Mouse (Mus musculus): ENCODE data around the gene Gnai1. TPM values are rescaled to one million over a fixed set of nuclear protein-coding genes. Genes with fewer than 3 reads are reported as not detected.
"Not testable (repeated sequence)": the region's sequence is repeated elsewhere in the genome, so short reads cannot be mapped to it uniquely, and the experiment has no call there.

Gnai1 gene
- total and polyA plus RNA-seq, 2 experiments from 2014 or later = 112 to 114 TPM

DNA sequence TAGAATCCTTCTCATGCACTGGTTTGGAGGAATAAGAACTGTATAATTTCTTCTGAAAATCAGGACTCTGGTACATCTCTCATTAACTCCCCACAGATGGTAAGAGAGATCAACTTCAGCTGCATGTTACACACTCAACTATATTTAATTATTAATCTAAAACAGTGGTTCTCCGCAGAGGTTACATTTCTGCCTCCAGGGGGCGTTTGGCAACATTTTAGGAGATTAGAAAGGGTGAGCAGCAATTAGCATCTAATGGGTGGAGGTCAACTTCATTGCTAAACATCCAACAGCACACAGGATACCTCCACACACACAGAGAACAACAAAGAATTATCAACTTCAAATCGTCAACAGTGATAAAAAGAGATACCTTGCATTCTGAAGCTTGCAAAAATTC, 2.0 kb downstream of the Gnai1 start:
- Histone ChIP-seq H3K4me2 (ENCODE audit: low read depth) (peak overlapping the region; percentile 63), H3K27ac (ENCODE audit: low read depth, low read length) (no peak overlapping the region), H3K9me3 (ENCODE audit: low read length) (no peaks in the 10 kb centered on the region), H3K27me3 (ENCODE audit: insufficient read depth, low read length) (no peaks in the 10 kb centered on the region), H3K4me3 (ENCODE audit: low read depth, low read length) (peak overlapping the region; percentile 94), H3K36me3 (ENCODE audit: insufficient read depth) (no peaks in the 10 kb centered on the region), H3K9ac (peak overlapping the region; percentile 92; the same call in 1 of the 2 replicates), H3K4me1 (ENCODE audit: insufficient read depth) (peaks cover 12% of the 10 kb centered on the region; the same call in 1 of the 2 replicates)
- 10% methylated on average over 3 of the region's 3 CpGs for WGBS
- DNase-seq = peak; percentile 47
- TF ChIP-seq CTCF (IDR thresholded peaks at IDR 0.05; ENCODE audit: low read depth) = peak; percentile 62
- no peak for ATAC-seq

DNA sequence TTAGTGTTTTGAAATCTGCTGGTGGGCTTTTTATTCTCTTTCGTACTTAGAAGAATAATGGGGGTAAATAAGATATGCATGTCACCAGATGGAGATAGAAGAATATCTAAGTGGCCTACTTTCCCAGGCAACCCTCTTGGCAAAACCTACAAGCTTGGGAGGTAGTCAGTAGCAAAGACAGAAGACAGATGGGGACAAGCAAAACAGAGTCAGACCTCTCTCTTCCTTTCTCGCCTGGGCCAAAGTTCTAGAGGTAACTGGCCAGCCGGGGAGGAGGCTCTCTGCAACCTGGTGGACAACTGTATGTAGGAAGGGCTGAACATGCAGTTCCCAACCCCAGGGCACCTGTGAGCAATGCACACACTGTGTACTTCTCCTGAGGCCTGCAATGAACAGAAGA, 12.9 kb downstream of the Gnai1 start:
- H3K4me2 ChIP-seq (ENCODE audit: low read depth) = no peak overlapping the region
- no peak for TF ChIP-seq CTCF (IDR thresholded peaks at IDR 0.05; ENCODE audit: low read depth)
- DNase-seq (no peak), ATAC-seq (no peak)
- no peaks in the 10 kb centered on the region for H3K27me3 ChIP-seq (ENCODE audit: insufficient read depth, low read length)
- H3K36me3 ChIP-seq (ENCODE audit: insufficient read depth) = no peaks in the 10 kb centered on the region
- no peaks in the 10 kb centered on the region for H3K4me1 ChIP-seq (ENCODE audit: insufficient read depth)
- WGBS = 86% methylated on average over 3 of the region's 3 CpGs
- H3K4me3 ChIP-seq (ENCODE audit: low read depth, low read length) = no peak overlapping the region
- no peak overlapping the region for H3K27ac ChIP-seq (ENCODE audit: low read depth, low read length)
- H3K9ac ChIP-seq = no peak overlapping the region
- H3K9me3 ChIP-seq (ENCODE audit: low read length) = no peaks in the 10 kb centered on the region

DNA sequence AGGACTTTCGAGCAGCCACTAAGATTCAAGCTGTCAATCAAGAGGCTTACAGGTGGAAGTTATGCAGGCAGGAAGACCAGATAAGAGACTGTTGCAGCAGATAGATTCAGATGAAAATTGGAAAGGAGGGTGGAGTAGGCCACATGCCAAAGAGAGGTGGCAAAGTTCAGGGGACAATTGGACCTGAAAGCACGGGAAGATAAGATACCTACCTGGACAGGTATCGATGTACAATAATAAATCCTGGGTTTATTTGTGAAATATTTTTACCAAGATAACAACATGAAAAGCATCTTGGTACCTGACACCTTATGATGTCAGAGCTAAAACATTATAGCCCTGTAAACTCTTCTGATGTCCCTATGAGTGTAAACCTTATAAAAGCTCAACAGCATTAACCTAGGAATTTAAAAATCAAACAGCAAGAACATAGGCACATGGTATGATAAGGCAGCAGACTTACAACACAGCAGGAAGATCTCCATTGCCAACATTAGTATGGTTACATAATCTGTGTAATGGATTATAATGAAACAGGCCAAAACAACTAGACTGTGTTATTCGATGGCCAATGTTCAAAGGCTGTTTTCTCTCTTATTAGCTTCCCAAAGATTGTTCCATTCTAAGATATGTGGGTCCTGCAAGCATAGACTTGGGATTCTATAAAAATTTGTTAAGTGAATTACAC, 16.6 kb downstream of the Gnai1 start:
- no peak for TF ChIP-seq CTCF (IDR thresholded peaks at IDR 0.05; ENCODE audit: low read depth)
- no peaks in the 10 kb centered on the region for H3K9me3 ChIP-seq (ENCODE audit: low read length)
- H3K4me2 ChIP-seq (ENCODE audit: low read depth) = no peak overlapping the region
- no peak overlapping the region for H3K9ac ChIP-seq
- no peaks in the 10 kb centered on the region for H3K36me3 ChIP-seq (ENCODE audit: insufficient read depth)
- no peak for ATAC-seq
- no peak overlapping the region for H3K4me3 ChIP-seq (ENCODE audit: low read depth, low read length)
- no peaks in the 10 kb centered on the region for H3K27me3 ChIP-seq (ENCODE audit: insufficient read depth, low read length)
- WGBS = 87% methylated on average over 4 of the region's 4 CpGs
- H3K4me1 ChIP-seq (ENCODE audit: insufficient read depth) = no peaks in the 10 kb centered on the region
- DNase-seq = no peak
- H3K27ac ChIP-seq (ENCODE audit: low read depth, low read length) = no peak overlapping the region

DNA sequence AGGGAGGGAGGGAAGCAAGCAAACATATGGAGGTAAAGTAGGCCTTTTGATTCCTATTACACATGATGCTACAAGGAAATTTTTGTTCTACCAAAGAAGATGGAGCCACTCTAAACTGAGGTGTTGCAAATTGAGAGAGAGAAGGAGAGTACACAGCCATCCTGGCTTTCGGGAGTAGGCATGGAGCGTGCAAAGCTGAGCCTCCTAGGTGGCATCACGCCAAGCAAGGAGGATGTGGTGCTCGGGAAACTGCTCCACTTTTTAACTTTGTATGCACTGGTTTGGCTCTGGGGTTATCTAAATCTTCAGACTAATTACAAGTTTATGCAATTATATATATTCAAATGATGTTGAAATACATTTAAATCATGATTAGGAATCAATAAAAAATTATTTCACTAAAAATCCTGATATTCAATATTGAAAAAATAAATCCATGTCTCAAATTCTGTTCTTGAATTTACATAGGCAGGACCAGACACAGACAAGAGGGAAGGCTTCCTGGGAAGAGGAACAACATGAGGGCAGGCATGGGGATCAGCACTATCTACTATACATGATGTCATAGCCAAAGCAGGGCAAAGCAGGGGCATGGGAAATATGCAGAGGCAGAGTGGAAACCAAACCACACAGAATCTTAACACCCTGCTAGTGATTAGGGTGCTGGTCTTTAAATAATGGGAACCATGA, 17.2 kb downstream of the Gnai1 start:
- no peaks in the 10 kb centered on the region for H3K4me1 ChIP-seq (ENCODE audit: insufficient read depth)
- no peak overlapping the region for H3K27ac ChIP-seq (ENCODE audit: low read depth, low read length)
- no peak for DNase-seq
- no peak overlapping the region for H3K9ac ChIP-seq
- no peak overlapping the region for H3K4me3 ChIP-seq (ENCODE audit: low read depth, low read length)
- TF ChIP-seq CTCF (IDR thresholded peaks at IDR 0.05; ENCODE audit: low read depth) = no peak
- H3K27me3 ChIP-seq (ENCODE audit: insufficient read depth, low read length) = no peaks in the 10 kb centered on the region
- ATAC-seq = no peak
- WGBS = 58% methylated on average over 4 of the region's 4 CpGs
- no peaks in the 10 kb centered on the region for H3K9me3 ChIP-seq (ENCODE audit: low read length)
- H3K4me2 ChIP-seq (ENCODE audit: low read depth) = no peak overlapping the region
- H3K36me3 ChIP-seq (ENCODE audit: insufficient read depth) = no peaks in the 10 kb centered on the region

DNA sequence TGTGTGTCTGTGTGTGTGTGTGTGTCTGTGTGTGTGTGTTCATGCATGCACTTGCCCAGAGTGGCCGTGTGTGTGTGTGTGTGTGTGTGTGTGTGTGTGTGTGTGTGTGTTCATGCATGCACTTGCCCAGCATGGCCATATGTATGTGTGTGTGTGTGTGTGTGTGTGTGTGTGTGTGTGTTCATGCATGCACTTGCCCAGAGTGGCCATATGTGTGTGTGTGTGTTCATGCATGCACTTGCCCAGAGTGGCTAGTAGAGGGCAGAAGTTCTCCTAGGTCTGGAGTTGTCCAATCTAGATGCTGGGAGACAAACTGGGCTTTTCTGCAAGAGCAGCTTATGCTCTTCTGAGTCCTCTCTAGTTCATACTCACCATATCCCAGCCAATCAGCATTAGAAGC, 18.3 kb downstream of the Gnai1 start:
- 91% methylated on average over 1 of the region's 1 CpGs for WGBS
- not testable (repeated sequence) for H3K4me3 ChIP-seq (ENCODE audit: low read depth, low read length); ATAC-seq; H3K4me1 ChIP-seq (ENCODE audit: insufficient read depth); H3K36me3 ChIP-seq (ENCODE audit: insufficient read depth); H3K9ac ChIP-seq; DNase-seq; H3K27ac ChIP-seq (ENCODE audit: low read depth, low read length); H3K9me3 ChIP-seq (ENCODE audit: low read length); H3K4me2 ChIP-seq (ENCODE audit: low read depth); H3K27me3 ChIP-seq (ENCODE audit: insufficient read depth, low read length)

DNA sequence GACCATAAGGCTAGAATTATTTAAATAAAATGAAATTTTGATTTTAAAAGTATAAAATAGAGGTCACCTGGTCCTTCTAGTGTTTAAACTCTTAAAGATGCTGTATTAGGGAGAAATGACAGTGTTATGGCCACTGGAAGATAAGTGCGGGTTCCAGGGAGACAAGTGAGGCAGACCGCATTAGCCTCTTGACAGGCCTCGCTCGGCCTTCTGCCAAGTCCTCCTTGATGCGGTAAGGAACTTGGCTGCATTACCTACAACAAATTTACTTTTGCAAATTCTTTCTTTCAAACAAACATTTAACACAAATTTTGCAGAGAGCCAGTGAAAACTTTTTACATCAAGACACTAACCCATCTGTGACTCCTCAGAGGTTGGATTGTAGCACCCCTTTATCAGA, 27.9 kb downstream of the Gnai1 start:
- no peak overlapping the region for H3K4me3 ChIP-seq (ENCODE audit: low read depth, low read length)
- ATAC-seq = no peak

DNA sequence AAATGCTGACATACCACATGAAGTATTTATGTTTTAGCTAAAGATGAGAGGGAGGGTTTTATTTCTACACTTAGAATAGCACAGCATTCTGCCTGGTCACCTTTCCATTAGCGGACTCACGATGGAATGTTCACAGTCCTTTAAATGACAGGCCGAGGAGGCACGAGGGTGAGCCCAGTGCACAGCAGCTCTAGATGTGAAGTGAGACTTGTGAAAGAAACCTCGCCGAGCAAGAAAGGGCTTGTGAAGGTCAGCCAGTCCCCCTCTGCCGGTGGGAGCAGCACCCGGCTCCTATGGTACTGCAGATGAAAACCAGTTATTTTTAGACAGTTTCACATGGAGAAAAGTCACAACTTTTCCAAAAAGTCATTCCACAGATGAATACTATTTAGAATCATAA, 29.4 kb downstream of the Gnai1 start:
- Histone ChIP-seq H3K4me2 (ENCODE audit: low read depth) (no peak overlapping the region), H3K4me1 (ENCODE audit: insufficient read depth) (no peaks in the 10 kb centered on the region), H3K9me3 (ENCODE audit: low read length) (no peaks in the 10 kb centered on the region), H3K9ac (no peak overlapping the region), H3K27me3 (ENCODE audit: insufficient read depth, low read length) (no peaks in the 10 kb centered on the region), H3K36me3 (ENCODE audit: insufficient read depth) (no peaks in the 10 kb centered on the region), H3K4me3 (ENCODE audit: low read depth, low read length) (no peak overlapping the region), H3K27ac (ENCODE audit: low read depth, low read length) (no peak overlapping the region)
- ATAC-seq = no peak
- no peak for DNase-seq
- WGBS = 61% methylated on average over 8 of the region's 8 CpGs
- no peak for TF ChIP-seq CTCF (IDR thresholded peaks at IDR 0.05; ENCODE audit: low read depth)

More for the DNA sequence above, 27.9 kb downstream of the Gnai1 start:
- no peak for TF ChIP-seq CTCF (IDR thresholded peaks at IDR 0.05; ENCODE audit: low read depth)
- H3K4me1 ChIP-seq (ENCODE audit: insufficient read depth) = no peaks in the 10 kb centered on the region
- WGBS = 84% methylated on average over 5 of the region's 5 CpGs
- H3K27ac ChIP-seq (ENCODE audit: low read depth, low read length) = no peak overlapping the region
- H3K27me3 ChIP-seq (ENCODE audit: insufficient read depth, low read length) = no peaks in the 10 kb centered on the region
- H3K4me2 ChIP-seq (ENCODE audit: low read depth) = no peak overlapping the region
- H3K9me3 ChIP-seq (ENCODE audit: low read length) = no peaks in the 10 kb centered on the region
- H3K9ac ChIP-seq = no peak overlapping the region
- DNase-seq = no peak
- no peaks in the 10 kb centered on the region for H3K36me3 ChIP-seq (ENCODE audit: insufficient read depth)

All from forebrain, postnatal 0 days (tissue).